Mouse (Mus musculus) myocyte (in vitro differentiated cells): ENCODE results near the gene Anapc7.

Experiments
- E2F4 ChIP-seq: IDR thresholded peaks from one replicate; pipeline ENCODE4 v1.6.1; 2011; ENCODE audit warnings: mild to moderate bottlenecking, control low read depth, moderate library complexity; ENCODE audit not compliant: insufficient read depth
- MAX ChIP-seq: IDR thresholded peaks from one replicate; pipeline ENCODE4 v1.6.1; 2011; ENCODE audit warnings: low read depth, mild to moderate bottlenecking, control low read depth
- MYOD1 ChIP-seq, 3 experiments: IDR thresholded peaks; one replicate each; pipeline ENCODE4 v1.6.1; 2011; ENCODE audit warnings: control low read depth in 2 of 3, low read depth in 2 of 3, mild to moderate bottlenecking in 2 of 3, moderate library complexity in 1 of 3; ENCODE audit not compliant: insufficient read length in 2 of 3, control insufficient read depth in 1 of 3
- MYOG ChIP-seq, 3 experiments: IDR thresholded peaks; one replicate each; pipeline ENCODE4 v1.6.1; 2011; ENCODE audit warnings: control low read depth in 2 of 3, low read depth in 2 of 3, mild to moderate bottlenecking in 2 of 3; ENCODE audit not compliant: insufficient read length in 2 of 3, control insufficient read depth in 1 of 3, insufficient read depth in 1 of 3
- POLR2A ChIP-seq: IDR thresholded peaks from one replicate; pipeline ENCODE4 v1.6.1; 2011; ENCODE audit warnings: low read depth, mild to moderate bottlenecking, control low read depth, moderate library complexity; ENCODE audit not compliant: insufficient read length

DNA sequence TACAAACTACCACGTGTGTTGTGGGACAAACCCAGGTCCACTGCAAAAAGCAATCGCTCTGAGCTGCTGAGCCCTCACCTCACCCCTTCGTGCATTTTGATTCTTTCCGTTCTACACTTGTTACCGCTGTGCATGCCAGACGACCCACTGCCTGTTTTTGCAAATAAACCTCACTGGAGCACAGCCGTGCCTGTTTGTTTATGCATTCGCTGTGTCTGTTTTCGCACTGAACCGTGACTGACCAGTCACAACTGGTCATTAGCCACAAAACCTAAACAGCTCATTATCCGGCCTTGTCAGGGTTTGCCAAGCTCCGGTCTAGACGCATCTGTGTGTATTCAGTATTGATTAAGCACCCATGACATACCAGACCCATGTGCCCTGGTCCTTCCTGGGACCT is 19.3 kb upstream of the Anapc7 start:
- TF ChIP-seq MYOD1 (IDR thresholded peaks at IDR 0.05; ENCODE audit: control insufficient read depth in 1 of 3, insufficient read length in 2 of 3, low read depth in 2 of 3) (no peak), POLR2A (no peak), E2F4 (no peak), MYOG (IDR thresholded peaks at IDR 0.05; ENCODE audit: control insufficient read depth in 1 of 3, insufficient read depth in 1 of 3, insufficient read length in 2 of 3, low read depth in 2 of 3) (no peak), MAX (no peak)
